Mouse (Mus musculus) embryonic facial prominence, embryonic 11.5 days (tissue): ENCODE measurements around the gene Fam198b. TPM values are rescaled to one million over a fixed set of nuclear protein-coding genes. Genes with fewer than 3 reads are reported as not detected.

Experiments
- ATAC-seq: fragments of 200-750 bp; cut with Nextera tagmentation; replicated peaks from 2 replicates; pipeline ENCODE4 v1.8.0; 2017; ENCODE audit warnings: low read depth; ENCODE audit not compliant: insufficient number of reproducible peaks, low FRiP score, low TSS enrichment
- DNase-seq: peaks from one replicate; pipeline ENCODE4 v3.0.0-alpha.2; 2015; ENCODE audit warnings: low spot score
- H3K27ac ChIP-seq: fragments of 300-500 bp; sonication (generic); replicated peaks from 2 replicates; pipeline ENCODE4 v1.5.1; 2014; ENCODE audit warnings: mild to moderate bottlenecking, low read depth, low read length, control low read depth
- H3K27me3 ChIP-seq: fragments of 300-500 bp; sonication (generic); 2 replicates; pipeline ENCODE4 v1.6.1; 2014; ENCODE audit warnings: mild to moderate bottlenecking, low read length, moderate library complexity, mixed read lengths; ENCODE audit not compliant: control insufficient read depth, insufficient read depth
- H3K36me3 ChIP-seq: fragments of 300-500 bp; sonication (generic); replicated peaks from 2 replicates; pipeline ENCODE4 v1.6.1; 2014; ENCODE audit warnings: low read depth, mild to moderate bottlenecking, low read length, moderate library complexity, mixed read lengths; ENCODE audit not compliant: control insufficient read depth, insufficient read depth
- H3K4me1 ChIP-seq: fragments of 300-500 bp; sonication (generic); 2 replicates; pipeline ENCODE4 v1.6.1; 2014; ENCODE audit warnings: low read length, mixed read lengths; ENCODE audit not compliant: control insufficient read depth, insufficient read depth
- H3K4me2 ChIP-seq: fragments of 300-500 bp; sonication (generic); 2 replicates; pipeline ENCODE4 v1.6.1; 2014; ENCODE audit warnings: low read depth, mild to moderate bottlenecking, control low read depth, low read length, moderate library complexity
- H3K4me3 ChIP-seq: fragments of 300-500 bp; sonication (generic); 2 replicates; pipeline ENCODE4 v1.5.1; 2014; ENCODE audit warnings: low read depth, low read length, control low read depth
- H3K9ac ChIP-seq: fragments of 300-500 bp; sonication (generic); replicated peaks from 2 replicates; pipeline ENCODE4 v1.6.1; 2014; ENCODE audit warnings: mild to moderate bottlenecking, control low read depth, low read length
- H3K9me3 ChIP-seq: fragments of 300-500 bp; sonication (generic); replicated peaks from 2 replicates; pipeline ENCODE4 v1.6.1; 2016; ENCODE audit warnings: mild to moderate bottlenecking, low read length, inconsistent platforms, mixed read lengths; ENCODE audit not compliant: control insufficient read depth
- WGBS: fragments of 180-500 bp; shearing (Covaris S2); extraction: QIAGEN DNeasy Blood & Tissue Kit; methylation state at CpG from one replicate; pipeline ENCODE4 v1.1.7; 2014; 5-methylcytosine and 5-hydroxymethylcytosine counted together
- polyA plus RNA-seq: library from polyadenylated mRNA; unstranded; fragments of >200 nt; fragmentation: Nextera tagmentation; extraction: Ambion mirVana; gene quantifications from 2 replicates; pipeline ENCODE4 v1.2.1, GENCODE M21; 2014

Gene Fam198b
- polyA plus RNA-seq, 1 experiment from 2014 or later: 3.2 TPM

DNA sequence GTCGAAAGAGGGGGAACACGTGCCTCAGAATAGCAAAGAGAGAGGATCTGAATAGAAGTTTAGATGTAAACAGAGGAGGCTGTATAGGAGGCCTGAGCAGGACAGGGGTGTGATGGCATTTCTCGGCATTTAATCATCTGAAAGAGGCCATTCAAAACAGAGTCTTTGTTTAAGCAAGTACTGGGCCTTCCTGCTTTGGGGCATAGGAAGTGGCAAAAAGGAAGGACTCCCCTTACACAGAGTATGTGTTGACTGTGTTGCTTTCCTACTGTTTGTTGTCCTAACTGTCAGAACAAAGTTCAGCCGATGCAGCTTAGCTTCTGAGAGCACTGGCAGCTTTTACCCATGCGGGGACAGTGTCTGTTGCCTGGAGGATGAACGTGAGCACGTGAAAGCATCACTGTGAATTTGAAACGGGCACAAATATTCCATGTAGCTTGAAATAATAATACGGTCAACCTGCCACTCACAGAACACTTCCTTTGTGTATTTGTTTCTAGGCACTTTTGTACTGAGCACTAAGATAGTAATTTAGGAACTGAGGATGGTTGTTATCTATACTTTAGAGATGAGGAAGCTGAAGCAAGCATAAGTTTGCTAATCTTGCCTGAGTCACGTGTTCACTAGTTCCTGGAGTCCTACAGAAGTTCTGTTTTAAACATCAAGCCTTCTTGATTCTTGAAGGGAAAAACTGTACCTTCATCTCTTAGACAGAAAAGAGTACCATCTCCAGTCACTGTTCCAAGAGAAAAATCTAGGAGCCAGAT, 26.2 kb downstream of the Fam198b start:
- WGBS: 39% methylated on average over 10 of the region's 10 CpGs
- no peaks in the 10 kb centered on the region for H3K36me3 ChIP-seq
- no peaks in the 10 kb centered on the region for H3K9me3 ChIP-seq
- DNase-seq: no peak
- no peak overlapping the region for H3K4me2 ChIP-seq
- no peaks in the 10 kb centered on the region for H3K4me1 ChIP-seq
- no peak overlapping the region for H3K27ac ChIP-seq
- H3K27me3 ChIP-seq: no peaks in the 10 kb centered on the region
- no peak overlapping the region for H3K9ac ChIP-seq
- no peak overlapping the region for H3K4me3 ChIP-seq
- no peak for ATAC-seq

DNA sequence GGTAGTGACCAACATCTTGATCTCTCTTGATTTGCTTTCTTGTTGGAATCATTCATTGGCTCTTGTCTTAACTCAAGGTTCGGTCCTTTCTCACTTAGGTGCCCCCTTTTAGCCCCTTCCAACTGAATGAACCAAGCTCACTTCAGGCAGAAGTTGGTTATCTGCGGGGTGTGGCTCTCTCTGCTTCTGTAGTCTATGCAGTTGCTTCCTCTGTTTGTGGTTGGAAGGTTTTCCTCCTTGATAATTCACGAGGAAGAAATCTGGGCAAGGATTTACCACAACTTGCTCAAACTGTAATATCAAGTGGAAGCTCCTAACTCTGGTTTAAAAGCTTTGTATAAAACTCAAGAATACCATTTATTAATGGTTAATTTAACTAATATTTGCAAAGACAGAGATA, 26.8 kb downstream of the Fam198b start:
- no peak for ATAC-seq
- Histone ChIP-seq H3K9ac (no peak overlapping the region), H3K4me2 (no peak overlapping the region), H3K4me3 (no peak overlapping the region), H3K36me3 (no peaks in the 10 kb centered on the region), H3K9me3 (no peaks in the 10 kb centered on the region), H3K27me3 (no peaks in the 10 kb centered on the region), H3K4me1 (no peaks in the 10 kb centered on the region), H3K27ac (no peak overlapping the region)
- 86% methylated on average over 3 of the region's 3 CpGs for WGBS
- DNase-seq: no peak

- Histone ChIP-seq H3K9ac (no peak overlapping the region), H3K27ac (no peak overlapping the region), H3K4me2 (no peak overlapping the region), H3K9me3 (no peaks in the 10 kb centered on the region), H3K27me3 (no peaks in the 10 kb centered on the region), H3K36me3 (no peaks in the 10 kb centered on the region), H3K4me1 (no peaks in the 10 kb centered on the region), H3K4me3 (no peak overlapping the region)
- ATAC-seq (no peak), DNase-seq (no peak)
- 88% methylated on average over 5 of the region's 5 CpGs for WGBS
Observed at GRCm38 (mm10) chr3:79914012-79914411, 29.7 kb downstream of the Fam198b start.

GRCm38 (mm10) chr3:79916185-79916584, 31.9 kb downstream of the Fam198b start:
- WGBS: 90% methylated on average over 5 of the region's 5 CpGs
- H3K4me3 ChIP-seq: no peak overlapping the region
- no peak overlapping the region for H3K4me2 ChIP-seq
- no peak overlapping the region for H3K27ac ChIP-seq
- no peaks in the 10 kb centered on the region for H3K27me3 ChIP-seq
- H3K4me1 ChIP-seq: no peaks in the 10 kb centered on the region
- H3K9me3 ChIP-seq: no peaks in the 10 kb centered on the region
- ATAC-seq (no peak), DNase-seq (no peak)
- H3K36me3 ChIP-seq: no peaks in the 10 kb centered on the region
- no peak overlapping the region for H3K9ac ChIP-seq

DNA sequence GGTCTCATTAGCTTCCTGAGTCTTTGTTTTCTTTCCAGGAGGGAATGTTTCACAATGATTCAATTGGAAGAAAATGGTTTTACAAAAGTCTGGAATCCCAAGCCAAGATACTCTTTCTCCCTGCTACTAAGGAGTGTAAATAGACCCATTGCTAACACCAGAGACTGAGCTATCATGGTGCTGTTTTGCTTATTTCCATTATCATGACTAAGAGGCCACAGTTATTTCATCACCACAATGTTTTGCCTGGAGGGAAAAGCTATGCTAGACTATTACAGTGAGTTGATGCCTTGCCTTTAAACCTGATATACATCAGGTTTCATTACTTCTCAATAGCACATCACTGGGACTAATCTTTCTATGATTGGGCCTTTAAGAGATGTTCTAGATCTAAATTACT, 34.4 kb downstream of the Fam198b start:
- H3K27me3 ChIP-seq: no peaks in the 10 kb centered on the region
- H3K9me3 ChIP-seq: no peaks in the 10 kb centered on the region
- H3K4me1 ChIP-seq: no peaks in the 10 kb centered on the region
- H3K9ac ChIP-seq: no peak overlapping the region
- no peaks in the 10 kb centered on the region for H3K36me3 ChIP-seq
- no peak overlapping the region for H3K27ac ChIP-seq
- ATAC-seq: no peak
- H3K4me3 ChIP-seq: no peak overlapping the region
- no peak for DNase-seq
- H3K4me2 ChIP-seq: no peak overlapping the region

- no peak for DNase-seq
- H3K9ac ChIP-seq: no peak overlapping the region
- no peaks in the 10 kb centered on the region for H3K4me1 ChIP-seq
- no peak for ATAC-seq
- no peak overlapping the region for H3K4me2 ChIP-seq
- H3K9me3 ChIP-seq: no peaks in the 10 kb centered on the region
- H3K27me3 ChIP-seq: no peaks in the 10 kb centered on the region
- H3K4me3 ChIP-seq: no peak overlapping the region
- 75% methylated on average over 5 of the region's 5 CpGs for WGBS
- no peaks in the 10 kb centered on the region for H3K36me3 ChIP-seq
- no peak overlapping the region for H3K27ac ChIP-seq
Observed at GRCm38 (mm10) chr3:79925950-79926697, 41.8 kb downstream of the Fam198b start.

- H3K27me3 ChIP-seq: no peaks in the 10 kb centered on the region
- no peak overlapping the region for H3K4me2 ChIP-seq
- DNase-seq (no peak), ATAC-seq (no peak)
- H3K4me1 ChIP-seq: no peaks in the 10 kb centered on the region
- no peaks in the 10 kb centered on the region for H3K9me3 ChIP-seq
- H3K36me3 ChIP-seq: no peaks in the 10 kb centered on the region
- no peak overlapping the region for H3K9ac ChIP-seq
- H3K4me3 ChIP-seq: no peak overlapping the region
- 86% methylated on average over 4 of the region's 4 CpGs for WGBS
- no peak overlapping the region for H3K27ac ChIP-seq
Observed at GRCm38 (mm10) chr3:79927050-79927449, 42.7 kb downstream of the Fam198b start.

GRCm38 (mm10) chr3:79928409-79928808, 44.1 kb downstream of the Fam198b start:
- Histone ChIP-seq H3K27me3 (no peaks in the 10 kb centered on the region), H3K36me3 (no peaks in the 10 kb centered on the region), H3K9ac (no peak overlapping the region), H3K4me3 (no peak overlapping the region), H3K4me1 (no peaks in the 10 kb centered on the region), H3K9me3 (no peaks in the 10 kb centered on the region), H3K4me2 (no peak overlapping the region), H3K27ac (no peak overlapping the region)
- ATAC-seq (no peak), DNase-seq (no peak)
- 86% methylated on average over 5 of the region's 5 CpGs for WGBS
